Mouse (Mus musculus) lung, adult 2 months (tissue): ENCODE results near the gene Cuedc2. TPM values are rescaled to one million over a fixed set of nuclear protein-coding genes. Genes with fewer than 3 reads are reported as not detected.

Experiments used
- DNase-seq: peaks from one replicate; pipeline ENCODE4 v3.0.0; 2022
- H3K4me1 ChIP-seq: fragments of 200-500 bp; 2 replicates; pipeline ENCODE4 v1.6.1; 2011; ENCODE audit warnings: low read length; ENCODE audit not compliant: control insufficient read depth, insufficient read depth
- H3K4me3 ChIP-seq: fragments of 200-500 bp; replicated peaks from 2 replicates; pipeline ENCODE3; 2011; ENCODE audit warnings: low read depth, mild to moderate bottlenecking, control low read depth, low read length; ENCODE audit errors: extremely low read depth
- CTCF ChIP-seq: fragments of 200-500 bp; IDR thresholded peaks from 2 replicates; pipeline ENCODE4 v1.5.1; 2011; ENCODE audit warnings: mild to moderate bottlenecking, low read length, control low read depth; ENCODE audit not compliant: insufficient read depth
- POLR2A ChIP-seq: fragments of 200-500 bp; IDR thresholded peaks from 2 replicates; pipeline ENCODE4 v1.6.1; 2011; ENCODE audit warnings: low read depth, mild to moderate bottlenecking, control low read depth, low read length, borderline replicate concordance; ENCODE audit errors: extremely low read depth
- WGBS: fragments of 180-500 bp; shearing (Covaris S2); methylation state at CpG from one replicate; pipeline ENCODE4 v1.1.7; 2018; 5-methylcytosine and 5-hydroxymethylcytosine counted together
- polyA plus RNA-seq: library from polyadenylated mRNA; depleted of rRNA; stranded (reverse); fragments of >200 nt; gene quantifications from 2 replicates; pipeline ENCODE4 v1.2.3, GENCODE M21; 2012

Gene Cuedc2
- polyA plus RNA-seq, 1 experiment = 53.9 TPM

DNA sequence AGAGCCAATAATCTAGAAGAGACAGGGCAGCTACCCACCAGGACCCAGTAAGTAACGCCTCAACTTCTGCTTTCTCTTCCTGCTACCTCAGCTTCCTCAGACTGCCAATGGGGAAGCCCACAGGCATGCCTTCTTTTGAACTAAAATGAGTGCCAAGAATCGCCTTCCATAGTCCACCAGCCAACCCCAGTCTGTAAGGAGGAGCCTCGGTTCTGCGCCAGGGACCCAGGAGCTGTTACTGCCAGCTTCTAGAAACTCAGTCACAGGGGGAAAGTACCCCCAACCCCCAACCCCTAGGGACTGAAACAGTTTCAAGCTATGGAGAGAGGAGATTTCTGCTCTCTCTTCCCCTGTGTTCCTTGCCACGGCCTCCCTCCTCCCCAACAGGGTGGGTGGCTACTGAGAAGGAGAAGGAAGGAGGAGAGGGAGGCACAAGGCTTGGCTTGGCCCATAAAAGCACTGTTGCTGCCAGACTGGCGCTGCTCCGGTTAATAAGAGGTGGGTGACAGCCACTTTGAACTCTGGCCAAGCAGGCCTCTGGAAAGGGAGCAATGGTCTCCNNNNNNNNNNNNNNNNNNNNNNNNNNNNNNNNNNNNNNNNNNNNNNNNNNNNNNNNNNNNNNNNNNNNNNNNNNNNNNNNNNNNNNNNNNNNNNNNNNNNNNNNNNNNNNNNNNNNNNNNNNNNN, 927 bp upstream of the Cuedc2 start:
- WGBS = 36% methylated on average over 7 of the region's 7 CpGs
- H3K4me1 ChIP-seq = peaks cover 11% of the 10 kb centered on the region; the same call in 1 of the 2 replicates
- no peak for TF ChIP-seq CTCF
- no peak for TF ChIP-seq POLR2A
- DNase-seq = peak; percentile 71
- H3K4me3 ChIP-seq = no peak overlapping the region

DNA sequence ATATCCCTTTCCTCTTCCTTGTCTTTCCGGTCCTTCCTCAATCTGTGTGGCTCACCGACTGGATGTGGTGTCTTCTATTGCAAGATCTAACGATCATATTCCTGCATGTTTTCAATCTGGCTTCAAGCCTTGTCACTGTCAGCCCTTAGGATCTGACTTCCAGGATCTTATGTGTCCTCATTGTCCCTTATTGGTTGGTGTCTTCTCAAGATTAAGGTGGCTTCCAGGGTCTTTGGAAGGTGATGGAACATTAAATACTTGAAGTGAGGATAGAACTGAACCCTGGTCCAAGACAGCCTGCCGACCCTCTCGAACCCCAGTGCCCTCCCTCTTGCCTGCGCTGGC, 412 bp upstream of the Cuedc2 start:
- TF ChIP-seq POLR2A (no peak), CTCF (no peak)
- peaks cover 11% of the 10 kb centered on the region; the same call in 1 of the 2 replicates for H3K4me1 ChIP-seq
- WGBS = 39% methylated on average over 6 of the region's 6 CpGs
- no peak for DNase-seq
- H3K4me3 ChIP-seq = no peak overlapping the region

DNA sequence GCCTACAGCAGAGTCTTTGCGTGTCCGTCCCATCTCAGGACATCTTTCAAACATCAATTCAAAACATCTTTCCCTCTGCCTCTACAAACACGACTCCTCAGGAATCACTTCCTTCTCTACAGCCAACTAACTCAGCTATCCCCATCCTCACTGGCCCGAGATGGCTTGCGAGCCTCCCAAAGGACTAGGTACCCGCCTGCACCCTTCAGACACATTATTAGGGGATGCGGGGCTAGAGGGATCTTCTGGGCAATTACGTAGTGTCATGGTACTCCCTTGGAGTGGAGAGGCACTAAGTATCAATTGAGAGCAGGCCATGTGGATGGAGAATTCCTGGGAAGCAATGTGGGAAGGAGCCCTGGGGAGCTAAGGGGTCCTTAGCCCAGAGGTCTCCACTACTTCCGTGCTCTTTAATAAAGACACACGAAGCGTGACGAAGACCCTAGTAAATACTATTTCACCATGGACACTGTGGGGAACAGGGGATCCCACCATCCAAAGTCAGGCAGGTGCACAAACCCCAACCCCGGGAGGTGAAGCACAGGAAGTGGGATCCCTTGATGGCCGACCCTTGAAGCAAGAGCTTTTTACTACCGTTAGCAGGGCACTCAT, 677 bp downstream of the Cuedc2 start:
- peak overlapping the region; percentile 68 for H3K4me3 ChIP-seq
- H3K4me1 ChIP-seq = peaks cover 9% of the 10 kb centered on the region; the same call in 1 of the 2 replicates
- DNase-seq = no peak
- 32% methylated on average over 15 of the region's 15 CpGs for WGBS
- no peak for TF ChIP-seq POLR2A
- no peak for TF ChIP-seq CTCF

DNA sequence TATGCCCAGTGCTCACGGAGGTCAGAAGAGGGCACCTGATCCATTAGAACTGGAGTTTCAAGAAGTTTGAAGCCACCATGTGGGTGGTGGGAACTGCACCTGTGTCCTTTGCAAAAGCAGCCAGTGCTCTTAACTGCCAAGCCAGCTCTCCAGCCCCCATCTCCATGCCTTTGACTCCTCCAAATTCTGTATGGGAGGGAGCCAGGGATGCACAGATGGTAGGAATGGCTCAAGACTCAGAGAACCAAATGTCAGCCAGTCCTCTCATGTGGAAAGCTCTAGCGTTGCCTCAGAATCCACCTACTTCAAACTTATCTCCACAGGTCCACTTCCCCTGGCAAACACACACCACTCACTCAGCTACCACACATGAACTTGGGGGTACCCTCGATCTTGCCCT, 4.6 kb downstream of the Cuedc2 start:
- TF ChIP-seq POLR2A (no peak), CTCF (no peak)
- 84% methylated on average over 3 of the region's 3 CpGs for WGBS
- Histone ChIP-seq H3K4me3 (no peak overlapping the region), H3K4me1 (peaks cover 9% of the 10 kb centered on the region; the same call in 1 of the 2 replicates)
- no peak for DNase-seq

DNA sequence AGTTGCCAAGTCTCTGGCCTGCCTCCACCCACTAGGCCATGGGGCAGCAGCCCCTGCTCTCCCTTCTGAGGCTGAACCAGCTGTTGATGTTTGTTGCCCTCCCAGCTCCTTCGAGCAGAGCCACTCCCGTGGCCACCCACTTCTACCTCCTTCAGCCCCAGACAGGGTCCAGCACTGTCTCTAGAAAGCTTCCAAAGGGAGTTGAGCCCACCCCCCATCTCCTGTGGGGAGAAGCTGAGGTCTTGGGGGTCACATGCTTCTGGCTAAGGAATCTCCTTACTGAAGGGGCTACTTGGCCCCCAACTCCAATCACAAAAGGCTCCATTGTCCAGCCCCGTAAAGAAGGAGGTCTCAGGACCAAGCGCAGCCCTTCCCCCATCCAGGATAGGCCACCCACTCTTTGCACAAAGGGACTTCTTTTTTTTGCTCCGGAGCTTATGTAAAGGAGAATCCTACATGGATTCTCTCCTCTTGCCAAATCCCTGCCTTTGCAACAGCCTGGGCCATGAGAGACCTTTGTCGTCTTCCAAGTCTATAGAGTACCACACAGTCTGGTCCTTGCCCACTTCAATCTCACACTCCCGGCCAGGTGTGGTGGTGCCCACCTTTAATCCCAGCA, 5.7 kb downstream of the Cuedc2 start:
- no peak for DNase-seq
- 68% methylated on average over 7 of the region's 7 CpGs for WGBS
- Histone ChIP-seq H3K4me1 (peaks cover 5% of the 10 kb centered on the region; the same call in 1 of the 2 replicates), H3K4me3 (no peak overlapping the region)
- TF ChIP-seq CTCF (no peak), POLR2A (no peak)

DNA sequence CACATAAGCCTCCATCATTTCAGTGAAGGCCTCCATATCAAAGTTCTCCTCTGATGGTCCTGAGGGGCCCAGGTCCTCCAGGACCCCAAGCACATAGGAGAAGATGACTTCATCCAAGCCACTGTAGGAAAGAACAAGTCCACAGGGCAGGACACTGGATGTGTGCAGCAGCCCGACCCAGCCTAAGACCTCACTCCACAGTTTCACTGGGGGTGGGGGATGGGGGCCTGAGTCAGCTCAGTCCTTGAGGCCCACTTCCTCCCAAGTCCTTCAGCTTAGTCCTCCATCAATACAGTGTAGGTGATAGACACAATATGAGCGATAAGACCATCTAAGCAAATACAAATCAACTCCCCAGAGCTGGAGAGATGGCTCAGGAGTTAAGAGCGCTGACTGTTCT, 6.6 kb downstream of the Cuedc2 start:
- Histone ChIP-seq H3K4me1 (peaks cover 7% of the 10 kb centered on the region), H3K4me3 (no peak overlapping the region)
- TF ChIP-seq CTCF = no peak
- no peak for TF ChIP-seq POLR2A
- WGBS = 85% methylated on average over 3 of the region's 3 CpGs
- DNase-seq = no peak

DNA sequence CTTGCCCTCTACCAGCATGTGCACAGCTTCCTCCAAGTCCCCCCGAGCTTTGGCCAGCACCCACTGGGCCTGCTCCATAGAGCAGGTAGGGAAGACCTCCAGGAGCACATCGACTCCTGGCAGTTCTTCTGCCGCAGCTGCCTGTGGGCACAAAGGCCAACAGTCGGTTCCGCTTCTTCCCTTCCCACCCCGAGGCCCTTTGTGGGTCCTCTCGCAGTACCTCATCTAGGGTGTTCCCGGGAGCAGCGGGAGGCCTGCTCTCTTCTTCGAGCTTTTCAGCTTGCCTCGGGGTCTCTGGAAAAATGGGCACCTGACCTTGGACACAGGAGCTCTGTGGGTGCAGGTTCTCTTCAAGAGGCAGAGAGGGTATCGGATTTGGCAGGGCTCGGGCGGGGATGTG, 7.2 kb downstream of the Cuedc2 start:
- no peak for DNase-seq
- no peak for TF ChIP-seq POLR2A
- no peak for TF ChIP-seq CTCF
- WGBS = 91% methylated on average over 14 of the region's 14 CpGs
- Histone ChIP-seq H3K4me1 (peaks cover 7% of the 10 kb centered on the region), H3K4me3 (no peak overlapping the region)

DNA sequence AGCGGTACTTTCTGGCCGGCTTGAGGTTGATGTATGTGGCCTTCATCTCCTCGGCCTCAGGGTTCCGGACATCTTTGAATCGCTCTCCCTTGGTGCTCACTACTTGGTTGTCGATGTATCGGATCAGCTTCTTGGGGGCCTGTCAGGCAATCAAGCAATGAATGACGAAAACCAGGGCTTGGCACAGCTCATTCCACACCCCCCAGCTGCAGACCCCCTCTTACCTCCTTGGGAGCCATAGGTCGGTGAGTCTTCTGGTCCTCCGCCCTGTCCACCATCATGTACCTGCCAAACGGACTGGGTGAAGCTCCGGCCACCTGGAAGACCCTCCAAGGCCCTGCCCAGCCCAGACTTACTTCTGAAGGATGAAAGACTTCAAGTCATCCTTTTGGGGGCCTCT, 7.8 kb downstream of the Cuedc2 start:
- TF ChIP-seq POLR2A (no peak), CTCF (no peak)
- Histone ChIP-seq H3K4me3 (no peak overlapping the region), H3K4me1 (peaks cover 7% of the 10 kb centered on the region)
- DNase-seq = no peak
- WGBS = 92% methylated on average over 12 of the region's 12 CpGs

DNA sequence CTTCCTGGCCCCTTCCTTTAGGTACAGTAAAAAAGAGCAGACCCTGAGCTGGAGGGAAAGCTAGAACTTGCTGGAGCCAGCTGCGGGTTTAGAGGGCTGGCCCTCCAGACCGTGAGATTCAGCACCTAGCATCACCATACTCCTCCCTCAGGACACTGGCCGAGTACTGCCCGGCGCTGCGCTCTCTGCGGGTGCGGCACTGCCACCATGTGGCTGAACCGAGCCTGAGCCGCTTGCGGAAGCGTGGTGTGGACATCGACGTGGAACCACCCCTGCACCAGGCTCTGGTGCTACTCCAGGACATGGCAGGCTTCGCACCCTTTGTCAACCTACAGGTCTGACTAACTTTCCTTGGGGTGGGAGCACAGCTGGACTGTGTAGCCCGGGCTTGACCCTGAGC, 8.6 kb downstream of the Cuedc2 start:
- WGBS = 4% methylated on average over 16 of the region's 16 CpGs
- peaks cover 7% of the 10 kb centered on the region for H3K4me1 ChIP-seq
- H3K4me3 ChIP-seq = no peak overlapping the region
- DNase-seq = peak; percentile 83
- peak; percentile 80 for TF ChIP-seq CTCF
- TF ChIP-seq POLR2A = no peak
